Mouse (Mus musculus) gastrocnemius, postnatal 14 days (tissue): Measurements from ENCODE around the gene Gm49325. TPM values are rescaled to one million over a fixed set of nuclear protein-coding genes. Genes with fewer than 3 reads are reported as not detected.
A peak's percentile ranks its signal among the peaks of the same experiment; 100 is the strongest.

Source experiments
- DNase-seq: peaks from one replicate; pipeline ENCODE4 v3.0.0; 2021; ENCODE audit warnings: mixed read lengths
- intact Hi-C: fragments of 180-260 bp; cut with DNase I; formaldehyde crosslinking; loops from one replicate; pipeline ENCODE4 v1.15.1; 2025; ENCODE audit warnings: low total_unique reads
- total RNA-seq, 2 experiments: library from RNA; stranded (reverse); gene quantifications; 2 replicates each; pipeline ENCODE4 v1.2.3; 2021

Gm49325 gene
- total RNA-seq, 2 experiments from 2014 or later, result 5.8 to 10.3 TPM

- no peak for DNase-seq
- intact Hi-C loops, result no loop called here
These were observed 18.8 kb upstream of the Gm49325 start for GRCm38 (mm10) chr10:77587091-77587775.

GRCm38 (mm10) chr10:77588036-77588435, 18.0 kb upstream of the Gm49325 start:
- no peak for DNase-seq
- intact Hi-C loops, result no loop called here

- no peak for DNase-seq
- intact Hi-C loops, result no loop called here
These were observed 16.9 kb upstream of the Gm49325 start for GRCm38 (mm10) chr10:77589117-77589516.

- intact Hi-C loops, result no loop called here
- no peak for DNase-seq
These were observed 16.2 kb upstream of the Gm49325 start for GRCm38 (mm10) chr10:77589749-77590148.

GRCm38 (mm10) chr10:77590812-77591211, 15.2 kb upstream of the Gm49325 start:
- intact Hi-C loops, result no loop called here
- DNase-seq, result peak; percentile 45

- DNase-seq, result no peak
- intact Hi-C loops, result no loop called here
These were observed 14.5 kb upstream of the Gm49325 start for GRCm38 (mm10) chr10:77591546-77591945.

GRCm38 (mm10) chr10:77596060-77596459, 9.9 kb upstream of the Gm49325 start:
- DNase-seq, result no peak
- intact Hi-C loops, result no loop called here

GRCm38 (mm10) chr10:77603021-77603420, 3.0 kb upstream of the Gm49325 start:
- intact Hi-C loops, result no loop called here
- DNase-seq, result no peak

- no peak for DNase-seq
- intact Hi-C loops, result no loop called here
These were observed 1.9 kb upstream of the Gm49325 start for GRCm38 (mm10) chr10:77604111-77604510.

- intact Hi-C loops, result no loop called here
- no peak for DNase-seq
These were observed 1.0 kb upstream of the Gm49325 start for GRCm38 (mm10) chr10:77604958-77605357.

- DNase-seq, result no peak
- intact Hi-C loops, result no loop called here
These were observed 629 bp upstream of the Gm49325 start for GRCm38 (mm10) chr10:77605368-77605767.

- intact Hi-C loops, result no loop called here
These were observed 858 bp downstream of the Gm49325 start for GRCm38 (mm10) chr10:77606855-77607254.

GRCm38 (mm10) chr10:77607441-77607840, 1.4 kb downstream of the Gm49325 start:
- intact Hi-C loops, result no loop called here

More at GRCm38 (mm10) chr10:77606855-77607254, 858 bp downstream of the Gm49325 start:
- no peak for DNase-seq

GRCm38 (mm10) chr10:77608589-77608988, 2.6 kb downstream of the Gm49325 start:
- intact Hi-C loops, result no loop called here
- no peak for DNase-seq

More at GRCm38 (mm10) chr10:77607441-77607840, 1.4 kb downstream of the Gm49325 start:
- DNase-seq, result no peak

GRCm38 (mm10) chr10:77610221-77610961, 4.4 kb downstream of the Gm49325 start:
- intact Hi-C loops, result no loop called here
- no peak for DNase-seq

GRCm38 (mm10) chr10:77613409-77613808, 7.4 kb downstream of the Gm49325 start:
- intact Hi-C loops, result no loop called here
- DNase-seq, result no peak

GRCm38 (mm10) chr10:77615647-77616046, 9.7 kb downstream of the Gm49325 start:
- no peak for DNase-seq

GRCm38 (mm10) chr10:77616166-77616565, 10.2 kb downstream of the Gm49325 start:
- DNase-seq, result no peak
- intact Hi-C loops, result no loop called here

More at GRCm38 (mm10) chr10:77615647-77616046, 9.7 kb downstream of the Gm49325 start:
- intact Hi-C loops, result no loop called here

- DNase-seq, result no peak
- intact Hi-C loops, result no loop called here
These were observed 10.9 kb downstream of the Gm49325 start for GRCm38 (mm10) chr10:77616926-77617325.

GRCm38 (mm10) chr10:77621546-77621945, 15.5 kb downstream of the Gm49325 start:
- DNase-seq, result no peak
- intact Hi-C loops, result no loop called here
